Mouse (Mus musculus): ENCODE results near the gene Sv2b.

Sv2b gene

GRCm38 (mm10) chr7:75292246-75292645, 16.8 kb downstream of the Sv2b start:
- peak in 1 of 2 experiments; percentile 47 for DNase-seq (ENCODE audit: low spot score in 2 of 2)

GRCm38 (mm10) chr7:75290554-75290953, 18.5 kb downstream of the Sv2b start:
- DNase-seq (ENCODE audit: low spot score in 2 of 2), result no peak

- DNase-seq (ENCODE audit: low spot score in 2 of 2), result peak in 1 of 2 experiments; percentile 72
Measured at GRCm38 (mm10) chr7:75287237-75287636, 21.8 kb downstream of the Sv2b start.

- no peak for DNase-seq (ENCODE audit: low spot score in 2 of 2)
Measured at GRCm38 (mm10) chr7:75282951-75283350, 26.1 kb downstream of the Sv2b start.

- DNase-seq (ENCODE audit: low spot score in 2 of 2), result peak in 1 of 2 experiments; percentile 61
Measured at GRCm38 (mm10) chr7:75282080-75282650, 26.9 kb downstream of the Sv2b start.

- DNase-seq (ENCODE audit: low spot score in 2 of 2), result no peak
Measured at GRCm38 (mm10) chr7:75281106-75281505, 28.0 kb downstream of the Sv2b start.

GRCm38 (mm10) chr7:75277847-75278246, 31.2 kb downstream of the Sv2b start:
- DNase-seq (ENCODE audit: low spot score in 2 of 2), result no peak

- no peak for DNase-seq (ENCODE audit: low spot score in 2 of 2)
Measured at GRCm38 (mm10) chr7:75276739-75277138, 32.3 kb downstream of the Sv2b start.

- DNase-seq (ENCODE audit: low spot score in 2 of 2), result no peak
Measured at GRCm38 (mm10) chr7:75274518-75274917, 34.5 kb downstream of the Sv2b start.

- no peak for DNase-seq (ENCODE audit: low spot score in 2 of 2)
Measured at GRCm38 (mm10) chr7:75273633-75274032, 35.4 kb downstream of the Sv2b start.

- peak; percentile 72 to 74 for DNase-seq (ENCODE audit: low spot score in 2 of 2)
Measured at GRCm38 (mm10) chr7:75271921-75272381, 37.1 kb downstream of the Sv2b start.

GRCm38 (mm10) chr7:75271306-75271705, 37.8 kb downstream of the Sv2b start:
- no peak for DNase-seq (ENCODE audit: low spot score in 2 of 2)

GRCm38 (mm10) chr7:75267236-75267635, 41.8 kb downstream of the Sv2b start:
- peak in 1 of 2 experiments; percentile 58 for DNase-seq (ENCODE audit: low spot score in 2 of 2)

GRCm38 (mm10) chr7:75265241-75265640, 43.8 kb downstream of the Sv2b start:
- DNase-seq (ENCODE audit: low spot score in 2 of 2), result peak; percentile 42 to 79

GRCm38 (mm10) chr7:75259945-75260344, 49.1 kb downstream of the Sv2b start:
- DNase-seq (ENCODE audit: low spot score in 2 of 2), result no peak

GRCm38 (mm10) chr7:75253611-75254250, 55.3 kb downstream of the Sv2b start:
- no peak for DNase-seq (ENCODE audit: low spot score in 2 of 2)

- DNase-seq (ENCODE audit: low spot score in 2 of 2), result no peak
Measured at GRCm38 (mm10) chr7:75240754-75241507, 68.1 kb downstream of the Sv2b start.

GRCm38 (mm10) chr7:75236386-75236785, 72.7 kb downstream of the Sv2b start:
- DNase-seq (ENCODE audit: low spot score in 2 of 2), result no peak

GRCm38 (mm10) chr7:75224206-75224605, 84.9 kb downstream of the Sv2b start:
- no peak for DNase-seq (ENCODE audit: low spot score in 2 of 2)

- DNase-seq (ENCODE audit: low spot score in 2 of 2), result no peak
Measured at GRCm38 (mm10) chr7:75222704-75223431, 86.2 kb downstream of the Sv2b start.

- no peak for DNase-seq (ENCODE audit: low spot score in 2 of 2)
Measured at GRCm38 (mm10) chr7:75220786-75221185, 88.3 kb downstream of the Sv2b start.

- DNase-seq (ENCODE audit: low spot score in 2 of 2), result no peak
Measured at GRCm38 (mm10) chr7:75220296-75220695, 88.8 kb downstream of the Sv2b start.

Measured in left cerebral cortex, adult 9 months (tissue).